Mouse (Mus musculus) heart, embryonic 10.5 days (tissue): ENCODE measurements at regions not wholly inside any gene's neighbourhood (a gene's known extent, or its start where the extent isn't known, plus 50 kb on each side); places are given as distances from the start of the nearest gene placed in this dataset.
"Not testable (repeated sequence)": the region's sequence is repeated elsewhere in the genome, so short reads cannot be mapped to it uniquely, and the experiment has no call there.

Experiments used
- DNase-seq: peaks from one replicate; pipeline ENCODE4 v3.0.0-alpha.2; 2017; ENCODE audit warnings: low spot score
- H3K27ac ChIP-seq: fragments of 300-500 bp; sonication (generic); 2 replicates; pipeline ENCODE4 v1.5.1; 2016; ENCODE audit warnings: mild to moderate bottlenecking
- H3K27me3 ChIP-seq: fragments of 300-500 bp; sonication (generic); 2 replicates; pipeline ENCODE4 v1.6.1; 2016; ENCODE audit warnings: mild to moderate bottlenecking; ENCODE audit not compliant: poor library complexity, insufficient read depth, severe bottlenecking
- H3K36me3 ChIP-seq: fragments of 300-500 bp; sonication (generic); 2 replicates; pipeline ENCODE4 v1.6.1; 2016; ENCODE audit warnings: mild to moderate bottlenecking, moderate library complexity
- H3K4me1 ChIP-seq: fragments of 300-500 bp; sonication (generic); 2 replicates; pipeline ENCODE4 v1.6.1; 2016; ENCODE audit warnings: mild to moderate bottlenecking
- H3K4me3 ChIP-seq: fragments of 300-500 bp; sonication (generic); 2 replicates; pipeline ENCODE4 v1.5.1; 2016; ENCODE audit warnings: mild to moderate bottlenecking, moderate library complexity
- H3K9me3 ChIP-seq: fragments of 300-500 bp; sonication (generic); 2 replicates; pipeline ENCODE4 v1.6.1; 2016; ENCODE audit warnings: mild to moderate bottlenecking, moderate library complexity
- WGBS: fragments of 180-500 bp; shearing (Covaris S2); methylation state at CpG from one replicate; pipeline ENCODE4 v1.1.7; 2016; 5-methylcytosine and 5-hydroxymethylcytosine counted together

DNA sequence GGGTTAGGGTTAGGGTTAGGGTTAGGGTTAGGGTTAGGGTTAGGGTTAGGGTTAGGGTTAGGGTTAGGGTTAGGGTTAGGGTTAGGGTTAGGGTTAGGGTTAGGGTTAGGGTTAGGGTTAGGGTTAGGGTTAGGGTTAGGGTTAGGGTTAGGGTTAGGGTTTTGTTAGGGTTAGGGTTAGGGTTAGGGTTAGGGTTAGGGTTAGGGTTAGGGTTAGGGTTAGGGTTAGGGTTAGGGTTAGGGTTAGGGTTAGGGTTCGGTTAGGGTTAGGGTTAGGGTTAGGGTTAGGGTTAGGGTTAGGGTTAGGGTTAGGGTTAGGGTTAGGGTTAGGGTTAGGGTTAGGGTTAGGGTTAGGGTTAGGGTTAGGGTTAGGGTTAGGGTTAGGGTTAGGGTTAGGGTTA is 124.7 kb upstream of the Fgf14 start:
- H3K36me3 ChIP-seq, H3K27ac ChIP-seq, H3K9me3 ChIP-seq, H3K4me1 ChIP-seq, H3K27me3 ChIP-seq, H3K4me3 ChIP-seq, DNase-seq: not testable (repeated sequence)
- WGBS: 14% methylated on average over 1 of the region's 1 CpGs

DNA sequence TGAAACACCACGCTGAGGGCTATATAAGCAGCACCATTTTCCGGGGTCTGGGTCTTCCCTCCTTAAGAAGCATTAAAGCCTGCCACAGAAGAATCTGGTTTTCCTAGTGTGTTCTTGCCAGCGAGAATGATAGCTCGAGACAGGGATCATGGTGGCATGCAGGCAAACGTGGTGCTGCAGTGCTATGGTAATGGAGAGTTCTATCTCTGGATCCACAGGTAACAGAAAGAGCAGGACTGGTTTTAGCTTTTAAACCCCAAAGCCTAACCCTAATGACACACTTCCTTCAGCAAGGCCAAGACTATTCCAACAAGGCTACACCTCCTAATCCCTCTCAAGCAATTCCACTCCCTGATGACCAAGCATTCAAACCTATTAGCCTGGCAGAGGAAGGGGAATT is 123.5 kb upstream of the Fgf14 start:
- H3K4me3 ChIP-seq: no peak overlapping the region
- 89% methylated on average over 5 of the region's 5 CpGs for WGBS
- no peak overlapping the region for H3K27ac ChIP-seq
- no peaks in the 10 kb centered on the region for H3K27me3 ChIP-seq
- H3K4me1 ChIP-seq: no peaks in the 10 kb centered on the region
- 0 out of 2 replicates have a peak, but pooled peaks cover 3% of the 10 kb centered on the region for H3K9me3 ChIP-seq
- DNase-seq: no peak
- no peaks in the 10 kb centered on the region for H3K36me3 ChIP-seq

DNA sequence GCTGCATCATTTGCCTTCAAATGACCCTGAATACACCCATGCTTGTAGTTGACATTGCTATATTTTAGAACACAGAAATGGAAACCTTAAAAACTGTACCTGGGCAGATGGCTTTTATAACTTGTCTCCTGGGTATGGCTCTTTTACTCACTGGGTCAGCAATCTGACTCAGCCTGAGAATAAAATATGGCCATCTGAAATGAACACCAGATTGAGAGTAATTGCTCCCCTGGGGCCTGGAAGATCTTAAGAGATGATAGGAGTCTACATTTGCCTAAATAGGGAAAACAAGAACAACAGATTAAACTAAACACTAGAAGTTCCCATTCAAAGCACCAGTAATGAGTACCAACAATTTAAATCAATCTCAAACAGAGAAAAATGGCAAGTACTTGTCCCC is 98.5 kb upstream of the Fgf14 start:
- Histone ChIP-seq H3K4me3 (no peak overlapping the region), H3K27ac (no peak overlapping the region), H3K4me1 (no peaks in the 10 kb centered on the region), H3K9me3 (no peaks in the 10 kb centered on the region), H3K27me3 (no peaks in the 10 kb centered on the region), H3K36me3 (no peaks in the 10 kb centered on the region)
- no peak for DNase-seq

- H3K4me3 ChIP-seq: no peak overlapping the region
- no peaks in the 10 kb centered on the region for H3K36me3 ChIP-seq
- 81% methylated on average over 3 of the region's 3 CpGs for WGBS
- no peaks in the 10 kb centered on the region for H3K4me1 ChIP-seq
- no peak overlapping the region for H3K27ac ChIP-seq
- no peaks in the 10 kb centered on the region for H3K27me3 ChIP-seq
- H3K9me3 ChIP-seq: no peaks in the 10 kb centered on the region
- DNase-seq: no peak
Measured at GRCm38 (mm10) chr14:124767996-124768395, 91.1 kb upstream of the Fgf14 start.

DNA sequence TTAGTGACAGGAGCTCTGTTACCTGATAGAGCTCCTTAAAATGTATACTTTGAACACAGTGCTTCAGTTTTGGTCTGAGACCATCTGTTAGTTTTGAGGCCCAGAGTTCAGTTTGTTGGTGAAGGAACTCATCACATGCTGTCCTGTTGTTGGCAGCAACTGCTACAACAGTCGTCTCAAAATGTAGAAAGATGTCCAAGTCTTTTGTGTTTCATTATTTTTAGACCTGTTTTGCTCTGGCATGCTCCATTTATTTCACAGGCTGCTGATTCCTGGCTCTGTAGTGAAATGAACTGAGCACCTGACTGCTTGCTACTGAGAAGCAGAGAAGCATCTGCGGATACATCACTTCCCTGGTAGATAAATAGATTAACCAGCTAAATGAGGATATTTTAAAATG is 90.3 kb upstream of the Fgf14 start:
- no peaks in the 10 kb centered on the region for H3K4me1 ChIP-seq
- H3K27me3 ChIP-seq: no peaks in the 10 kb centered on the region
- H3K9me3 ChIP-seq: no peaks in the 10 kb centered on the region
- H3K4me3 ChIP-seq: no peak overlapping the region
- WGBS: 70% methylated on average over 2 of the region's 2 CpGs
- no peak overlapping the region for H3K27ac ChIP-seq
- no peak for DNase-seq
- H3K36me3 ChIP-seq: no peaks in the 10 kb centered on the region

GRCm38 (mm10) chr14:124742491-124742890 is 65.6 kb upstream of the Fgf14 start:
- 18% methylated on average over 2 of the region's 2 CpGs for WGBS
- DNase-seq: peak; percentile 82

More at GRCm38 (mm10) chr14:124742491-124742890, 65.6 kb upstream of the Fgf14 start:
- H3K4me3 ChIP-seq: no peak overlapping the region
- H3K9me3 ChIP-seq: no peaks in the 10 kb centered on the region
- no peaks in the 10 kb centered on the region for H3K36me3 ChIP-seq
- H3K27me3 ChIP-seq: no peaks in the 10 kb centered on the region
- peak overlapping the region; percentile 37; the same call in 1 of the 2 replicates for H3K27ac ChIP-seq
- peaks cover 5% of the 10 kb centered on the region; the same call in 1 of the 2 replicates for H3K4me1 ChIP-seq
